Mouse (Mus musculus) kidney, postnatal 25 days (tissue): ENCODE results near the gene Gipr.
"Not testable (repeated sequence)": the region's sequence is repeated elsewhere in the genome, so short reads cannot be mapped to it uniquely, and the experiment has no call there.

Experiments used
- DNase-seq, 2 experiments: peaks; one replicate each; pipeline ENCODE4 v3.0.0; 2021; ENCODE audit warnings: mixed read lengths in 2 of 2

Gene Gipr

DNA sequence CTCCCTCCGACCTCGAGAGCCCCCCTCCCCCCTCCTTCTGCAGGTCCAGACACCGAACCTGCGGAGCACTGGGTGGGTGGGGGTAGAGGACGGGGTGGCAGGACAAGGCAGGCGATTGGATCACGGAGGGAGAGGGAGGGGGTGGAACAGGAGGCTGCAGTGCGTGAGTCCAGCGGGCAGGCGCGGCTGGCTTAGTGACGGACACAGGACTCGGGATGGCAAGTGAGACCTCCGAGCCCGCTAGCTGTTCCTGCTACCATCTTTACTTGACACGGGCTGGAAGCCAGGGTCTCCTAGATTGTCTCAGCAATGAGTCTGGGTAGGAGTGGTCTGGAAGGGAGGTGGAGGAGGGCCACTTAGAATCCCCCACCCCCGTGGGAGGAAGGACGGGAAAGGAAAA, 12.1 kb upstream of the Gipr start:
- no peak for DNase-seq

DNA sequence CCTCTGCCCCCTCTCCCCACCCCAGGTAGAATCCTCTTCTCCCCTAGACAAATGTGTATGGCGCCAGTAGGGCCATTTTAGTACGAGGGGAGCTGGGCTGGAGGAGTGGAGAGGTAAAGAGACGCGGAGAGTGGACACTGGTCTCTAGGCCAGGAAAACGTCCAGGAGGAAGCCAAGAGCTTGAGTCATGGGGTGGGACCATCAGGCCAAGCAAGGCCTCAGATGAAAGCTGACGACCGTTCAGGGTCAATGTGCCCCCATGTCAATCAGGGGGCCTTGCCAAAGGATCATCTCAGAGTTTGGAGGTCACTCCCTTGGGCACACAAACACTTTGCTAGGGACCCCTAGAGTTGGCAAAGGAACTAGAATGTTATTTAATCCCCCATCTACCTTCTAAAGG, 11.3 kb upstream of the Gipr start:
- DNase-seq: no peak

DNA sequence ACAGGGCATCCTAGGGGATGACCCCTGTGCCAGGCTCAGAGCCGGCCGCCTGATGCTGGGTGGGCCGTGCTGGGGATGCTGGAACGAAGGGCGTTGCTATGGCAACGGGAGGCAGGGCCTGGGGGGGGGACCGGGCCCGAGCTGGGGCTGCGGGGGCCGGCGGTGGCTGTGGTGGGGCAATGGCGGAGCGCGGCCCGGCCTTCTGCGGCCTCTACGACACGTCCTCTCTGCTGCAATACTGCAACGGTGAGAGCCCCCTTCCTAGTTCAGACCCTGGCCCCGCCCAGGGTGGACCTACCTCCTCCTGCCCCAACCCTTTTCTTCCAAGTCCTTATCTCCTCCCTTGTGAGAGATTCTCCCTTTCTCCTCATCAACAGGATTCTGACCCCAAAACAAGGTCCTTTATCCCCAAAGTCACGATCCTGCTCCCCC, 10.6 kb upstream of the Gipr start:
- no peak for DNase-seq

DNA sequence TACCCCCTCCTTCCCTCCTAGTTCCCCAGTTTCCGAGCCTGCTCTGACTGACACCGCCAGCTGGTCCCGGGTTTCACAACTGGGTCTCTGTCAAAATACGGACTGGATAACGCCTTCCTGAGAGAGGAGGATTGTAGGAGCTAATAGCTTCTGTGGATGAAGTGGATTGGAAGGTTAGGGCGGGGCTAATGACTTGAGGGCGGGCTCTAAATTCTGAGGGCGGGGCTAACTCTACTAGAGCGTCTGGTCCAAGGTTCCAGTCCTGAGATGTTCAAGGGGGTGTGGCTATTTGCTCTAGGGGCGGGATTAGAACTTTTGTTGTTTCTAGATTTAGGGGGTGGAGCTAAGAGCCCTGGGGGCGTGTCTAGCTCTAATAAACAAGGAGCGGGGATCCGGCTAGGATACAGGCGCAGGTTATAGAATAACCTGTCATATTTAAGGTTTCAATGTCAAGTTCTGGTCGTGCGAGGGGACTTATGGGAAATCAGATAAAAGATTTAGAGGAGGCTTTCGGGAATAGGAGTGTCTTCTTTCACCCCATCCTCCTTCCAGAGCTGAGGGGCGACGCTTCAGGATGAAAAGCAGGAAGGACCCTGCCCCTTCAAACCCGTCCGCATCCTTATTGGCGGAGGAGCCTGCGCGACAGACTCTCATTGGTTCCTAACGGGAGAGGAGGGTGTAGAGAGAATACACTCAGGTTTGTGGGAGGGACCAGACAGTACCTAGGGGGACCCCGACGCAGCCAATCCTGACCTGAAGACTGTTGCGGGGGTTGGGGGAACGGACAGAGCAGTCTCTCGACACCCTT, 10.0 kb upstream of the Gipr start, which contains the start of gene Eml2:
TSS of gene Eml2 (plus strand) at position 714 of the 808 bp plus-strand sequence.
- DNase-seq: peak; percentile 50 to 58

DNA sequence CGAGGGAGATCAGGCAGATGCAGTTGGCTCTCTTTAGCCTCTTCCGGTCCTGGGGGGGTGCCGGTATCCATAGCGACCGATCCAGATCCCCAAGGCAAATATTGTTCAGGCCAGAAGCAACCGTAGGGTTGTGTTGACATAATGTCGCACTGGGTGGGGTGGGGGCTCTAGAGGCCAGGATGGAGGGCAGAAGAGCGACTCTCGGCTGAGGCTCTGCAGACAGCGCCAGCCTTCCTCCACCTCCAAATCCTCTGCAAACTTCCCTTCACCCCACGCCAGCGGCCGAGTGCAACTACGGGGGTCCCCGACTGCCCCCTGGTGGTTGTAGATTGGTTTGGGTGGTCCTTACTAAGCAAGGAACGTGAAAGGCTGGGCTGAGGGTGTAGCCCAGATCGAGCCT, 6.9 kb upstream of the Gipr start:
- DNase-seq: peak; percentile 84 to 93

DNA sequence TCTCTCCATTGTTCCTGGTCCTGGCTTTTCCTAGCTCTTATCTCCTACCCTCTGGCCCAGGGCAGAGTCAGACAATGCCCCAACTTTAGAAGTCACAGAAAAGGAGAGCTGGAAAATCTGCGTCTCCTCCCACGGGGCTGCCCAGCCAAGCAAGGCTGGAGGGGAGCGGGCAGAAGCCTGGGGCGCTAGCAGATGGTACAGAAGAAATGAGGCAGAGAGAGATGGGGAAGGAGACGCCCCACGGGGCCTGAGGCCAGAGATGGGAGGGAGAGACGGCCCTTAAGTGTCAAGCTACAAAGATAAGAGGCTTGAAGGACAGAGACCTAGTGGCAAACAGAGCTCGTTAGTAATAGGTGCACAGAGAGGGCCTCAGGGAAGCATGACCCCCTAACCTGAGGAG, 5.9 kb upstream of the Gipr start:
- DNase-seq: no peak

DNA sequence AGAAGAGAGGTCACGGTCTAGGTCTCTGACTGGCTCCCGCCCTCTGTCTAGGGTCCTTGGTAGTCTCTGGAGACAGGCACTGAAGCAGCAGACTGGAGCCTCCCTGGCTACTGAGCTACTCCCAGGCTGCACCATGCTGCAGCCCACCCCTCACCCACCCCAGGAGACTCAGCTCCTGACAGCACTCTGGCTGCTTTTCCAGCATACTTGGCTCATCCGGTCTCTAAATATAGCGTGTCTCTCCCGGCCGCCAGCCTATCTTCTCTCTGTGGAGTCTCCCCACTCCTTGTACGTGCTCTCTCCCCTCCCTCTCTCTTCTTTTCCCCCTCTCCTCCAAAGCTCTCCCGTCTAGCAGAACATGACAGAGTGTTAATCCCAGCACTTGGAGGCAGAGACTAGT, 4.2 kb upstream of the Gipr start:
- no peak for DNase-seq

DNA sequence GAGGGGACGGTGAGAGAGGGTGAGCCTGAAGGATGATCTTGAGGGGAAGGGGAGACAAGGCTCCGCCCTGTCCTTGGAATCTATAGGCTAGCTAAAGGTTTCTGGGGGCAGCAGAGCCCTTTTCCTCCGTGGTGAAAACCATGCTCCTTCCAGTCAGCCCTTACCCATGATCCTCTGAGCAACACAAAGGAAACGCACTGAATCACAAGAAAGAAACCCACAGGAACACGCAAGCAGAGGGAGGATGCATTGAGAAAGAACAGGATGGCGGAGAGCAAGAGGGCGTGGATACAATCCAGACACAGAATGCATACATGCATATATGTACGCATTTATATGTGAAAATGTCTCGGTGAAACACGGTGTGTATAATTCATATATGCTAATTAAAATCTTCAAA, 3.6 kb upstream of the Gipr start:
- DNase-seq: no peak

DNA sequence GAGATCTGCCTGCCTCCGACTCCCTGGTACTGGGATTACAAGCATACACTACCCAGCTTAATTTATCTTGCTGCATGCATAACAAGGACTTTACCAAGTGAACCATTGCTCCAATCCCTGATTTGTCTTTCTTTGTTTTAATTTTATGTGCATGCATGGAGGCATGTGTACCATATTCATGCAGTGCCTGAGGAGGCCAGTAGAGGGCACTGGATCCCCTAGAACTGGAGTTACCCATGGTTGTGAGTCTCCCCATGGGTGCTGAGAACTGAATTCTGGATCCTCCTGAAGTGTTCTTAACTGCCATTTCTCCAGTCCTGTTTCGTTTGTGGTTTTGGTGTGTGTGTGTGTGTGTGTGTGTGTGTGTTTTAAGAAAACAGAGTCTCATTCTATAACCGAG, 1.1 kb upstream of the Gipr start:
- no peak for DNase-seq

DNA sequence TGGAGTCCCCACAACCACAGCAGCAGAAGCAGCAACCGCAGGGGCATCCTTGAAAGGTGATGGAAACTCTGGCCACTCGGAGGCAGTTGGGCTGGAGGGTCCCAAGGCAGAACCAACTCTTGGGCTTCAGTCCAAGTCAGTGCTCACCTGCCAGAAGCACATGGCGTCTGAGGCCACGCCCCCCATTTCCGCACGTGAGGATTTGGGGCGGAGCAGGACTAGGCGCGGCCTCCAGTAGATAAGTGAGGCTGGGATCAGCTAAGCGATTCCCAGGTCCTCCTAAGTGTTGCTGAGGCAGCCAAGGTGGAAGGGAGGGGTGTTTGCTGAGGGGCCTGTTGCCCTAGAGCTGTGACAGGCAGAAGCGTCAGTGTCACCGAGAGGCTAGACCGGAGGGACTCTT, 949 bp downstream of the Gipr start:
- DNase-seq: no peak

DNA sequence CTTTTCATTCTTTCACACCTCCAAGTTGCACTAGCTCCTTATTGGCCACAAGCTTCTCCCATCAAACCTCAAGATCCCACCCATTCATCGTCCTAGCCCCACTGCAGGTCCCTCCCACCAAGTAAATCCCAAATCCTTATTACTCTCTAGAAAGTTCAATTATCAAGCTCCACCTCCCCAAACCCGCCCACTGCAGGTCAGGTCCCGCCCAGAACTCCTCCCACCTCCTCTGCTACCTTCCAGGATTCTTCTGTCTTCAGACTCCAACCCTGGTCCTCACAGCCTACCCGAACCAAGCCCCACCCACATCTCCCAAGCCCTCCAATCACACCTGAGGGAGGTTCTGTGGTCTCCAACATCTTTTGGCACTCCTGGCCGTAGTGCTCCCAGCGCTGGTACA, 1.7 kb downstream of the Gipr start:
- DNase-seq: peak; percentile 42 to 57

DNA sequence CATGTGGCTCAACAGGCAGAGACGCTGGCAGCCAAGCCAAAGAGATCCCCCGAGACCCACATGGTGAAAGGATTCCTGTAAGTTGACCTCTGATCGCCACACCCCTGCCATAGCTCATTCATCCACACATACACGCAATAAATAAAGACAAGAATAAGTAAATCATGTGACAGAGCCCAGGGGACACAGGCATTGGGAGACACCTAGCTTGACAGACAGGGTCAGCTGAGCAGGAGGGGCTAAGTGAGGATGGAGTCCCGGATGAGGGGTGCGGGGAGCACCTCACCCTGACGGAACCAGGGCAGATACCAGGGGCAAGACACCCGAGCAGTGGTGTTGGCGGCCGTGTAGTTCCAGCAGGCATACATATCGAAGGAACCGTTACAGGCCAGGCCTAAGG, 2.2 kb downstream of the Gipr start:
- DNase-seq: no peak

DNA sequence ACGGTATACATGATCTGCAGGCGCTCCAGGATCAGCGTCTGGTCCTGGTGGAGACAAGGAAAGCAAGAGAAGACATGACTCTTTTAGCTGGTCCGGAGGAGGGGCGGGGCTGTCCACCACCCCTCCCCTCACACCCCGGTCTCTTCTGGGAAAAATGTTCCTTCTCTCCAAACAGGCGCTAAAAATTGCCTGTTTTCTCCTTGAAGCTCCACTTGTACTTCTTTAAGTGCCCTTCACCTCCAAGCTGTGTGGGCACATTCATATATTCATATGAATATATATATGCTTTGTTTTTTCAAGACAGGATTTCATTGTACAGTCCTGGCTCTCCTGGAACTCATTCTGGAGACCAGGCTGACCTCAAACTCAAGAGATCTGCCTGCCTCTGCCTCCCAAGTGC, 3.0 kb downstream of the Gipr start:
- DNase-seq: no peak

DNA sequence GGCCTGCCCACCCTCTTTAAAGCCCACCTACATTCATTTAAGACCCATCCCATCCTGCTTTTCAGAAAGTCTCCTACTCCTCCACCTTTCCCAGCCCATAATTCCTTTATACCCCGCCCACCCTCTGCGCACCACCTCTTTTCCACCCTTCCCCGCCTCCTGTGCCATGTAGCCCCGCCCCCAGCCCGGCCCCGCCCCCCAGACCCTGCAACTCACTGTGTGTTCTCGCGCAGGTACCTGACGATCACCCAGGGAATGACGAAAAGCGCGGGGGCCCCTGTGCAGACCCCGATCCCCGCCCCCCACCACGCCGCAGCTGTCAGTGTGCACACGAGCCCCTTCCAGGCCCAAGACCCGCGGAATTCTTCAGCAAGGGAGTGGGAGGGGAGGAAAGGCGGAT, 5.8 kb downstream of the Gipr start:
- DNase-seq: peak in 1 of 2 experiments; percentile 43

DNA sequence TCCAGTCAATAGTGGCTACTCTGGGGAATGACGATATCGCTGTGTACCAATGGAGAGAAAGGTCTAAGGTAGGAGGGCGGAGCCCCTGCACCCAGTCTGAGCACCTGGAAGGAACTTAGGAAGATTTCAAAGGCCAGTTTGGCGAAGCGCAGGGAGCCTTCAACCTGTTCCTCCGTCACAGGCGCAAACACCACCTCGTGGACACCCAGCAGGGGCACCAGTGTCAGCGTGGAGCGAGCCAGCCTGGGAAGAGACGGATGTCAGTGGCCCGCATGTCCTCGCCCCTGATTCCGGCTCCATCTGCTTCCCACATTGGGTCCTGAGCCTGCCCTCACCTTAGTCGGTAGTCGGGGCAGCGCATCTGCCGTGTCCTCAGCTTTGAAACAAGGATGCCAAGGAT, 6.5 kb downstream of the Gipr start:
- DNase-seq: no peak

DNA sequence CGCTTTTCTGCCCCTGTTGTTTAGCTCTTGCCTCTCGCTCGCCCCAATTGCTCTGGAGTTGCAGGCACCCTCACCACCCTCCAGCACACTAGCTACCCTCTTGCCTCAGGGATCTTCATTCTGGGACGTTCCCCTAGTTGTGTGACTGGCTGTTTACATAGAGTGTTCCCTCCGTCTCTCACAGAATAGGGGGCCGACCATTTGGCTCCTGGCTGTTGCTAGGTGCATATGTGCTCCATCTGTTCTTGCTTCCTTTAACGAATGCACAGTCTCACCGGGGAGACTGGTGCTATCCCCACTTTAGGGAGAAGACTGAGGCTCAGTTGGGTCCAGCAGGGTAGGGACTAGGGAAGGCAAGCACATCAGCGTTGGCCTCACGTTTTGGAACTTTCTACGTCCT, 7.3 kb downstream of the Gipr start:
- no peak for DNase-seq

DNA sequence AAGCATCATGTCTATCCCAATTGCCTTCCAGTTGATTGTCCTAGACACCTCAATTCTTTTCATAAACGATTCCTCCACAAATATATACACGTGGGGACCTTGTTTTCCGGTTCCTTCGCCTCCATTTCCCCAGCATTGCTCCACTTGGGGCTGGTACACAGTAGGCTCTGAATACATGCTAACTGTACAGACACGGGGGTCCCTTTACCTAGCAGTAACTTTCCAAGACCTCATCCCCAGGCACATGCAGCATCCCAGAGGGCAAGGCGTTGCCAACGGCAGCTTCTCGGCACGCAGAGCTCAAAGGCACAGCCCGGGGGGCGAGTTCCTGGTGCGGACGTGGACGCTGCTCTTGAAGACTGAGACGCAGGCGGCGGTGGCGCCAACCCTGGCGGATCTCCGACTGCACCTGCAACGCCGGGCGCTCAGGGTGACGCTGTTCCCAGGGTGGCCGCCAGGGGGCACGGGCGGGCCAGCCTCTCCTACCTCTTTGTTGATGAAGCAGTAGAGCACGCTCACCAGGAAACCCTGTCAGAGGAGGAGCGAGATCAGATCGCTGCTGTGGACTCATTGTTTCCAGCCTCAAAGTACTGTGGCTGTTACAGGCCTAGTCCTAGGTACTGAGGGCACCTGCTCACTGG, 8.6 kb downstream of the Gipr start:
- DNase-seq: peak; percentile 92

DNA sequence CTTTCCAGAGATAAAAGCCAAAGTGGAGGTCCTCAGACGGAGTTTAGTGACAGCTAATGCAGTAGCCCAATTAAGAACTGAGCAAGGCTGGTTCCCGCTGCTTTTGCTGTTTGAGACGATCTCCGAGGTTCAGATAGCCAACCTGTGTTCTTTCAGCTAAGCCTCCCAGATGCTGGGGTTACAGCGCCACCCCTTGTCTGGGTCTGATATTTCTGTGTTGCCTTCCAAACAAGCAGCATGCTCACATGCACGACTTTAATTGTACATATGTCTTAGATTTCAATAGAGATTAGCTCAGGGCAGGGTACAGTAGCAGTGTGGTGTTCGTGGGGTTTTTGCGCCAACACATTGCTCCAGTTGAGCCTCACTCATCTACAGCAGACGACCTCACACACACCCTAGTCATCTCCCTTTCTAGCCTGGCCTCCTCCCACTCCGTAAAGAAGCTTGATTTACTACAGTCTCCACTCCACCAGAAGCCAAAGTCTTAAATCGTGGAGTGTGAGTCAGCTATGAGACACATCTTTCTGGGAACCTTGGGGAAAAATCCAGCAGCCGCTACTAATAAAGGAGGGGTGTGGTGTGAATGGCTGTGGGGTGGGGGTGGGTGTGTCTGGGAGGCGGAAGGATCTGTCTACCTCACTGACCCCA, 10.0 kb downstream of the Gipr start:
- DNase-seq: no peak

DNA sequence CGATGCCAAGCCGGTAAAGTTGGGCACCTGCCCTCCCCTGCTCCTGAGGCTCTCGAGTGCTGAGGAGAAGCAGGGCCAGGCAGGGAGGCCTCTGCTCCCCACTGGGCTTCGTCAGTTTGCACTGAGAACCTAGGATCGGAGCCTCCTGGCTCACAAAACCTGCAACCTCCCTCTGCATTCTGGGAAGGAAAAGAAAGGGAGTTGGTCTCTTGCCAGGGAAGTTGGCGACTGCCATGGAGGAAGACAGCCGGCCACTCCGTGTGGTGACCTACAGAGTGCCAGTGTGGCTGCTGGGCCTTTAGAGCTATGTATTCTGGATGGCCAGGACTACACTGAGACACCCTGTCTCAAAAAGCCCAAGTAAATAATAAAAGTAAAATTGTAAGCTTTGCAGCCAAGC, 11.1 kb downstream of the Gipr start:
- no peak for DNase-seq

DNA sequence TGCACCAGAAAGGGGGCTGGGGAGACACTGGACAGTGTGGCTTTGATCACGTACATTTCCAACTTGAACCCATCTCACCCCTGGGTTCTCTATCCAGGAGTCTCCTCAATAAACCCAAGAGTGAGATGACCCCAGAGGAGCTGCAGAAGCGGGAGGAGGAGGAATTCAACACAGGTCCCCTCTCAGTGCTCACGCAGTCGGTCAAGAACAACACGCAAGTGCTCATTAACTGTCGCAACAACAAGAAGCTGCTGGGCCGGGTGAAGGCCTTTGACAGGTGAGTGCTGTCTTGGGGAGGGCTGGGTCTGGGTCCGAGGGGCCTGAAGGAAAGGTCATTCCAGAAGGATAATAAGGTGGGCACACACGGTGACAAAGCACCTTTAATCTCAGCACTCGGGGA, 14.8 kb downstream of the Gipr start:
- DNase-seq: not testable (repeated sequence)

DNA sequence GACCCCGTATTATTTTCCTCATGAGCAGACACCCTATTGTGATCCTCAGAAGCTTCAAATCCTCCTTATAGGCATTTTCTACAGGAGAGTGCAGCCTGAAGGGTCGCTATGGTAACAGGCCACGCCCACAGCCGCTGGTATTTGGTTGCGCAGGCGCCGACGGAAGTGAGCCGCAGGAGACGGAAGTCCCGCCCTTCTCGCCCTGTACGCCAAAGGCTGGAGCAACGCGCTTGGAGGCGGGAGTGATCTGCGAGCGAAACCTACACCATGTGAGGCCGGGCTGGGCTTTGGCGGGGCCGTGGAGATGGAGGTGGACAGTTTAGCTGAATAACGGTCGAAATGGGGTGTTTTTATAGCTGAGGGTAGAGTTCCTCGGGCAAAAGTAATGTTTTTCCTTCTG, 16.3 kb downstream of the Gipr start, which contains the start of gene Snrpd2:
TSS of gene Snrpd2 (plus strand) at position 97 of the 400 bp plus-strand sequence.
- DNase-seq: peak; percentile 98 to 100

DNA sequence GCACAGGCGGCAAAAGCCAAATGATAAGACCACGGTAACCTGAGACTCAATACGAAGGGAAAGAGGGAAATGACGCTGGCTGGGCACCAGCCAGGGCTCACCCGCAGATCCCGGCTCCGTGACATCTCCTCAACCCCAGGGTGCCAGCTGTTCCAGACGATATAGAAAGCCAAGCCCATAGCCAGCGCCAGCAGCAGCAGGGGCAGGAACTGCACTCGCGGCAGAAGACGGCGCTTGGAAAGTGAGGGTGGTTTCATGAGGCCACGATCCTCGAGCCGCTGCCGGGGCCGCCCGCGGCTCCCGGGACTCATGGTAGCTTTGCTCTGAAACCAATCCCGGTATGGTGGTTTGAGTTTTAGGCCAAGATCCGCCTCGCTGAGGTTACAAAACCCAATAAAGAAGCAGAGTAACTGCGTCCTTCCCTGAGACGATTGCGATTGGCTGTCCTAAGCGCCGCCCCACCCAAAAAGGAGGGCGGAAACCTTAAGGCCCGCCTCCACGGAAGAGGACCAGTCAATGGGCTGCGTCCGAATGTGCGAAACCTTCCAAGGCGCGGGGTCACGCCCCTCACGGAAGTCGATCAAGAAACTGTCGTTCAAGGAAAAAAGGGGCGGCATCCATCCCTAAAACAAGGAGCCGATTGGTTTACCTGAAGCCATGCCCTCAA, 16.9 kb downstream of the Gipr start, which contains the start of gene Qpctl:
TSS of gene Qpctl (minus strand) at position 417 of the 667 bp plus-strand sequence.
- peak; percentile 99 to 100 for DNase-seq

DNA sequence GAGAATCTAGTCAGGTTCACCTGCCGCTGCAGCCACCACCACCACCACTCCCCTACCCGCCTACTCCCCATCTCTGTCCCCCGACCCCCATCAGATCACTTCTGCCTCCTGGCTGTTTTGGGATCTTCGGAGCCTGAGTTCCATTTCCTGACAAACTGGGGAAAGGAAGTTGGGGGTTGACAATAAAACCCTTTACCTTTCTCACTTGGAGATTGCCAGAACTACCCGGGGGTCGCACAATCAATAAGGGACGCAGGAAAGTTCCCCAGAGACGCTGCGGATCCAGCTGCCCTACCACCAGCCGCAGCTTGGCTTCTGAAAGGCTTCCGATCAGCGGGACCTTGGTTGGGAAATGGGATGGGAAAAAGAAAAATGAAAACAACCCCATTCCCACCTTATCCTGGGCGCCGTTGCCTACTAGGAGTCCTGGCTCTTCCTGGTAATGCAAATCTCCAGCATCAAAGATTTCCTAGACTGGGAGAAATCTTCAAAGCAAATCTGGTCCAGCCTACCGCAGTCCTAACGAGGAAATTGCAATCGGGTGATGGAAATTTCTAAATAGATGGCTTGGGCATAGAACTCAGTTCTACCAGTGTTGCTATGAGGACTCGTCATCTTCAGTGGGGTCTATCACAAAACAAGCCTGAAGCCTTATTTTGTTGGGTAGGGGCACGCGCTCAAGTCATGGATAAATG, 17.6 kb downstream of the Gipr start:
- DNase-seq: no peak
